Mouse (Mus musculus): ENCODE measurements around the gene Pfkm.

- TF ChIP-seq POLR2A (IDR thresholded peaks at IDR 0.05; ENCODE audit: extremely low read depth, insufficient read depth, low read length) (no peak), CTCF (IDR thresholded peaks at IDR 0.05; ENCODE audit: low read depth, low read length) (no peak)
Observed at GRCm38 (mm10) chr15:98140809-98141208, 48.4 kb downstream of the Pfkm start.

Measured in liver, adult 2 months (tissue).